9 mouse cellular contexts compared by ENCODE assay signal in genomic region chr3:32965528-32965927, GRCm38 (mm10).
DNase-seq lines count a peak whose midpoint lies in the region; ATAC-seq lines count a peak whose summit lies in the region.
"Had no signal": no experiment of that assay in that cellular context is flagged by ENCODE, and none has a peak within 500 bp of the region (broad histone marks: within the 10 kb centered on the region; RNA-seq: fewer than 3 reads in every experiment).

No protein-coding gene starts in this region.

- H3K36me3 ChIP-seq in midbrain, embryonic 11.5 days (ENCODE audit: control insufficient read depth, insufficient read depth, low read length) = no peaks in the 10 kb centered on the region
- H3K36me3 ChIP-seq: liver, embryonic 15.5 days had no signal

- DNase-seq in adrenal gland, postnatal 14 days = peak; percentile 40
- no peak for DNase-seq in adrenal gland, adult 8-10 months
- DNase-seq in left cerebral cortex, postnatal 14 days (ENCODE audit: low spot score in 2 of 2) = peak; percentile 35 to 45
- no peak for DNase-seq in left cerebral cortex, adult 18-20 months (ENCODE audit: low spot score in 2 of 2)
- DNase-seq in embryo, embryonic 11 days = peak; percentile 60
- peak; percentile 94 for DNase-seq in midbrain, embryonic 11.5 days (ENCODE audit: low spot score, missing footprints)
- no peak for DNase-seq in spleen, postnatal 36 days (ENCODE audit: low spot score in 2 of 2)
- DNase-seq in thymus, postnatal 4 days = no peak

- WGBS in midbrain, embryonic 11.5 days = 3% methylated on average over 2 of the region's 2 CpGs

- no peaks in the 10 kb centered on the region for H3K9me3 ChIP-seq in midbrain, embryonic 11.5 days (ENCODE audit: control insufficient read depth, low read length)
- H3K9me3 ChIP-seq: liver, embryonic 15.5 days had no signal

- no peak overlapping the region for H3K4me2 ChIP-seq in midbrain, embryonic 11.5 days
- H3K4me2 ChIP-seq: liver, embryonic 15.5 days had no signal

- no peak overlapping the region for H3K4me3 ChIP-seq in midbrain, embryonic 11.5 days (ENCODE audit: low read depth, low read length)
- H3K4me3 ChIP-seq: liver, embryonic 15.5 days had no signal

- H3K27ac ChIP-seq in midbrain, embryonic 11.5 days (ENCODE audit: low read depth, low read length) = no peak overlapping the region
- H3K27ac ChIP-seq: liver, embryonic 15.5 days had no signal

- H3K9ac ChIP-seq in midbrain, embryonic 11.5 days (ENCODE audit: low read length) = no peak overlapping the region
- H3K9ac ChIP-seq: liver, embryonic 15.5 days had no signal

- intact Hi-C loops in left cerebral cortex, postnatal 14 days (cut with DNase I) = no loop called here

- no peaks in the 10 kb centered on the region for H3K4me1 ChIP-seq in midbrain, embryonic 11.5 days (ENCODE audit: control insufficient read depth, insufficient read depth, low read length)
- H3K4me1 ChIP-seq: liver, embryonic 15.5 days had no signal

- H3K27me3 ChIP-seq in midbrain, embryonic 11.5 days (ENCODE audit: control insufficient read depth, insufficient read depth, low read length) = no peaks in the 10 kb centered on the region
- H3K27me3 ChIP-seq: liver, embryonic 15.5 days had no signal

- peak; percentile 27; the same call in 1 of the 2 replicates for ATAC-seq in midbrain, embryonic 11.5 days (ENCODE audit: low FRiP score)

Comparison
In these comparisons a context has a peak if more than half of its experiments do, and no peak if none do; other contexts are left out.
1. DNase-seq: peak in adrenal gland, postnatal 14 days (single experiment), left cerebral cortex, postnatal 14 days (2 of 2), embryo, embryonic 11 days (single experiment) and midbrain, embryonic 11.5 days (single experiment); none in adrenal gland, adult 8-10 months (single experiment), left cerebral cortex, adult 18-20 months (0 of 2), spleen, postnatal 36 days (0 of 2) and thymus, postnatal 4 days (single experiment).